Mouse (Mus musculus) thymus, postnatal 14 days (tissue): Measurements from ENCODE around the gene Snap29.
A peak's percentile ranks its signal among the peaks of the same experiment; 100 is the strongest.

Experiments used
- DNase-seq: peaks from one replicate; pipeline ENCODE4 v3.0.0; 2021

Snap29 gene

DNA sequence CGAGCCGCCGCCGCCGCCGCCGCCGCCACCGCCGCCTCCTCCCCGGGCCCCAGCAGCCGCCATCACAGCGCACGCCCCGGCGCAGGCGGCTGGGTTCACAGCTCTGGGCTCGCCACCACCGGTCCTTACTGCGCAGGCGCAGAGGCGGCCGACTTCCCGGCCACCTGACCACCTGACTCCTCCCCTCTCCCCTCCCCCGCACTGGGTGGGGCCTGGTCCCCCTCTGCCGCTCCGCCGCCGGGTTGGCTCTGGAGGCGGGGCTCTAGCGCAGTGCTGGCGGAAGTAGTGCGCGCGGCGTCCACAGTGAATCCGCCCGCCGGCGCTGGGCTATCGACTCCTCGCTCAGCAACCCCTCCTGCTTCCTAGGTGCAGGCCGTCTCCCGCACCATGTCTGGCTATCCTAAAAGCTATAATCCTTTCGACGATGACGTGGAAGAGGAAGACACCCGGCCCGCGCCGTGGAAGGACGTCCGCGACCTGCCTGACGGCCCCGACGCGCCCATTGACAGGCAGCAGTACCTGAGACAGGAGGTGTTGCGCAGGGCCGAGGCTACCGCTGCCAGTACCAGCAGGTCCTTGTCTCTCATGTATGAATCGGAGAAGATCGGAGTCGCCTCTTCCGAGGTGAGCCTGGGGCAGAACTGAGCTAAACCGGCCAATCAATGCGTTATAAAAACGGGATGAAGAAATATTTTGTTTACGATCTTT lies at the start of gene Snap29, which contains the start of gene Pi4ka:
Gene Snap29 (plus strand): TSS at position 251 of the 708 bp plus-strand sequence.
Gene Pi4ka (minus strand): TSS at position 579 of the 708 bp plus-strand sequence.
- peak; percentile 100 for DNase-seq

DNA sequence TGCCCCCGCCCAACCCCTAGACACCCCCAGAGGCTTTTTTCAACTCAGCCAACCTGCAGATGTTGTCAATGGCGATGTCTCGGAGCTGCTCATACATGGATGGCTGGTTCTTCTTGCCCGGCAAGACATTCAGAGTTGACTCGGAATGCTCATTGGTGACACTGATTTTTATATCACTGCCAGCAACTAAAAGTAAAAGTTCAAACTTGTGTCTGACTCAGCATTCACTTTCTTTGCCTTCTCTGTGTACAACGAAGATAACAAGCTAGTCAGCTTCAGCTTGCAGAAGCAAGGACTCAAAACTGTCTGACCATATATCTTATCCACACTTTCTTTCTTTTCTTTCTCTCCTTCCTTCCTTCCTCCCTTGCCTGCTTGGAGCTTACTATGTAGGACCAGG lies 49.8 kb upstream of the Snap29 start:
- no peak for DNase-seq

DNA sequence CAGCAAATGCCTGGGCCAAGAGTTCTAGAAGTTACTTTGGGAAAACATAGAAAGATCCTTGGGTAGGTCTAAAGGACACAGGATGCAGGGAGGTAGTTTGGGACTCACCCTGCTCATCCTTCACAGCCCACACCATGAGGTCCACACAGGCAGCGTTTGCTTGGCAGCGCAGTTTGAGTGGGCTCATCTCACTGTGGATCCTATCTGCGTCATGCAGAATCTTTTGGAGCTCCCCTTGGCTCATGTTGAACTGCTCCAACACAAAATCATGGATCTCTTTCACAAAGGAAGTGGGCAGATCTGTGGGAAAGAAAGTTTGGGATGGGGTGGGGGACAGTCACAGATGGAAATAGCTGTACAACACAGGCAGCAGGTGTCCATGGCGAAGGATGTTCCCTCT lies 47.0 kb upstream of the Snap29 start:
- DNase-seq: no peak

DNA sequence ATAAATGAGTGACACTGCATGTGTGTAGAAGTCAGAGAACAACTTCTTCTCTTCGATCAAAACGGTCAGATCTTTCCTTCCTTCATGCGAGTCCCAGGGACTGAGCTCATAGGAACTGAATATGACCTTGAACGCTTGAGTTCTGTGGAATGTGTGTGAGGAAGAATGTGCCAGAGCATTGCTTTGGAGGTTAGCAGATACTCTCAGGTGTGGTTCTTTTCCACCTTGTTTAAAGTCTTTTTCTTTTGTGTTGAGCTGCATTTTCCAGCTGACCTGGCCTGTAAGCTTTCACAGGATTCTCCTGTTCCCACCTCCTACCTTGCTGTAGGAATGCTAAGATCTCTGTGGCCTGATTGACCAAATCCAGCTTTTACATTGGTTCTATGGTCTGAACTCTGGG lies 23.5 kb upstream of the Snap29 start:
- DNase-seq: no peak

DNA sequence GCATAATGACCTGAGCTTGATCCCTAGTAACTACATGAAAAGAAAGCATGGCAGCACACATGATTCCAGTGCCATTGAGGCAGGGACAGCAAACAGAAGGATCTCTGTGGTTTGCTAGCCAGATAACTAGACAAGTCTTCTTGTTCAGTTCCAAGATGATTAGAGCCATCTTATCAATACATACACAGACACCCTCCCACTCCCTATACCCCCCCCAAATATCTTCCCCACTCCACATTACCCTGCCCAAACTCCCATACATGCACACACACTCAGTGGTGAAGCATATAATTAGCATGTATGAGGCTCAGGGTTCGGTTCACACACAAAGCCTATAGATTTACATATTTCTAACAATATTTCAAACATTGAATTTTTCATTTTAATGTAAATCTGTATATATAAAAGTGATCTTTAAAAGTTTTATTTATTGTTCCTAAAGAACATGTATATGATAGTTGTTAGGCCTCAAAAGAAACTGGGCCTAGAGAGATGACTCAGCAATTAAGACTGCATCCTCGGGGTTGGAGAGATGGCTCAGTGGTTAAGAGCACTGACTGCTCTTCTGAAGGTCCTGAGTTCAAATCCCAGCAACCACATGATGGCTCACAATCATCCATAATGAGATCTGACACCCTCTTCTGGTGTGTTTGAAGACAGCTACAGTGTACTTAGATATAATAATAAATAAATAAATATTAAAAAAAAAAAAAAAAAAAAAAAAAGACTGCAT lies 22.0 kb upstream of the Snap29 start:
- DNase-seq: no peak

DNA sequence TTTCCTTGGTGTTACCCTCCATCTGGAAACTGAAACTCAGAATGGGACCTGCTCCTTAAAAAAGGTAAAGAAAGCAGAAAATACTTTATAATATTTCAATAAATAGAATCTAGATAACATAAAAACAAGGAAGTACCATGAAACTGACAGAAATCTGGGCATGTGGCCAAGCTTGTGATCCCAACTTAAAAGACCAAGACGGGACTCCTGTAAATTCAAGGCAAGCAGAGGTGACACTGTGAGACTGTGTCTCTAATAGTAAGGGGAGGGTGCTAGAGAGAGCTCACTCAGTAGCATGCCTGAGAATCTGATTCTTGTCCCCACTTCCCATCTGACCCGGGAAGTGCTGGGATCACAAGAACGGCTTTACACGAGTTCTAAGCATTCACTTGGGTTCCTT lies 13.0 kb upstream of the Snap29 start:
- no peak for DNase-seq

DNA sequence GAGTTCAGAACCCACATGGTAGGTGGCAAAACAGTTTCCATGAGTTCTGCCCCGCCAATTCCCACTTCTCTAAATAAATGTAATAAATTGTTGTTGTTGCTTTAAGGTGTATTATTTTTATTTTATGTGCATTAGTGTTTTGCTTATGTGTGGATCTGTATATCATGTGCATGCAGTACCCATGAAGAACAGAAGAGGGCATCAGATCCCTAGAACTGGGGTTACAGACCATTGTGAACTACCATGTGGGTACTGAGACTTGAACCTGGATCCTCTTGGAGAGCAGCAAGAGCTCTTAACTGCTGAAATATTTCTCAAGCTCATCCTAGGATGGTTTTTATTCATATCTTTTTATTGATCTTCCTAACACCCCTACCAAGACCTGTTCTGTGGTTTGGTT lies 2.9 kb upstream of the Snap29 start:
- peak; percentile 66 for DNase-seq

DNA sequence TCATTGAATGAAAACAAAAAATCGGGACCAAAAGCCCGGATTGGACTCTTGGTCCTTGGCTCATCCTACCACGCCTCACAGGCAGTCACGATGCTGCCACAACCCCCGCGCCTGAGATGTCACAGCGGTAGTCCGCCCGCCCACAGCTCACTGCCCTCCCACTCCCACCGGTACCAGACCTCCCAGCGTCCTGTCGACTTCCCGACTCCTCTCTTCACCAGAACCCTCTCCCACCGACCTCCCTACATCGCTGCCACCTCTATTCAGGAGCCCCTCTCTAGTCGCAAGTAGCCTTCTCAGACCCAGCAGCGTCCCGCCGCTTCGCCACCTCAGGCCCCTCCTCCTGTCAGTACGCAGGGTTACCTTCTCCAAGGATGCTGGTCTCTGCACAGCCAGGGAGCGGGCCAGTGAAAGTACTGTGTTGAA lies 502 bp upstream of the Snap29 start:
- peak; percentile 72 for DNase-seq

DNA sequence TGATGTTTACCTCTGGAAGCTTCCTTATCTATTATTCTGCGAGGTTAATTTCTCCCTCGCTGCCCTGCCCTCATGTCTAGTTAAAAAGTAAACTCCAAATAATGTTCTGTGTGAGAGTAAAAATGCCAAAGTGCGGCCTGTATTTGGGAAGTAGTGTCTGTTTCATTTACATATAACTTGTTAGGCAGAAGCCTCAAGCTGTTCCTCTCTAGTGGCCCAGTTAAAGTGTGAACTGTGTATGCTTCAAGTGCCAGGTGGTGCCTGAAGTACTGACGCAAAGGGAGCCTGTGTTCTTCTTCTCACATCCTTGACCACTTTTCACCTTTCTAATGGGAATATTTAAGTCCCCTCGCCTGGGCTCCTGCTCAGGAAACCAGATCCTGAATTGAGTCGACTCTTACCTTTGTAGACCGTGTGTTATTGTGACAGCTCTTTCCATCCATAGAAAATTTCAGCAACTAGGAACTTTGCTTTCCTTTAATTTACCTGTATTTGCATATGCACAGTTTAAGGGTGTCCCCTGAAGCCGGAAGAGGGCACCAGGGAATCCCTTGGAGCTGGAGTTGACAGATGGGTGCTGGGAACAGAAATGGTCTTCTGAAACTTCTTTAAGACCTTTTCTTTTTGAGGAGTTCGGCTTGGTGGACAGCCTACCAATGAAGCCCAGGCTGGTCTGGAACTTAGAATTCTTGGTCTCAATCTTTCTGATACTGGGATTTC lies 886 bp downstream of the Snap29 start:
- peak; percentile 16 for DNase-seq

GRCm38 (mm10) chr16:17409046-17409445 lies 3.3 kb downstream of the Snap29 start:
- no peak for DNase-seq

- DNase-seq: no peak
Observed at GRCm38 (mm10) chr16:17410209-17410608, 4.4 kb downstream of the Snap29 start.

DNA sequence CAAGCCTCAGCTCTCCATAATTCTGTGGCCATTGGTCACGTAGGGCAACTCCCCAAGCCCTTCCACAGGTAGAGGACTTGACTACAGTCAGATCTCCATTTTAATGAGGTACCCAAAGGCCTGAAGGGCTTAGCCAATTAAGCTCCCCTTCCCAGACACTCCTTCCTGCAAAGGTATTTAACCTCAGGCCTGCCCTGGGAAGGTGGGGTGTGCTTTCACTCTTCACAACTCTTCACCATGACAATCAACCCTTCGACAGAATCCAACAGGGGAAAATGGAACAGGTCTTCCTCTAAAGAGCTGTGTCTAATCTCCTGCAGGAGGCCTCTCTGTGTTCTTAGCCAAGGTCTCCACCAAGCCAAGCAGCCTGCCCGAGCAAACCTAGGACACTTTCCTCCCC lies 17.2 kb downstream of the Snap29 start:
- no peak for DNase-seq

DNA sequence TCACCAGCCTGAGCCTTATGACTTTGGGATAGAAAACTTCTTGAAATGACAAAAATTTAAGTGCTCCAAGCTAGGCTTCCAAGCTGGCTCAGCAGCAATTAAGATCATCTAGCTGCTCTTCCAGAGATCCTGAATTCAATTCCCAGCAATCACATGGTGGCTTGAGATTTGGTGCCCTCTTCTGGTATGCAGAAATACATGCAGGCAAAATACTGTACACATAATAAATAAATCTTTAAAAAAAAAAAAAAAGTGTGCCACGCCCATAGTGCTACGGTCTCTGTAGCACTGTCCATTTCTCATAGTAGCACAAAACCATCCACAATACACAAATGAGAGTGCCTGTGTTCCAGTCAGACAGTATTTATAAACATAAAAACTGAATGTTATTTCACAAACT lies 26.8 kb downstream of the Snap29 start:
- no peak for DNase-seq

DNA sequence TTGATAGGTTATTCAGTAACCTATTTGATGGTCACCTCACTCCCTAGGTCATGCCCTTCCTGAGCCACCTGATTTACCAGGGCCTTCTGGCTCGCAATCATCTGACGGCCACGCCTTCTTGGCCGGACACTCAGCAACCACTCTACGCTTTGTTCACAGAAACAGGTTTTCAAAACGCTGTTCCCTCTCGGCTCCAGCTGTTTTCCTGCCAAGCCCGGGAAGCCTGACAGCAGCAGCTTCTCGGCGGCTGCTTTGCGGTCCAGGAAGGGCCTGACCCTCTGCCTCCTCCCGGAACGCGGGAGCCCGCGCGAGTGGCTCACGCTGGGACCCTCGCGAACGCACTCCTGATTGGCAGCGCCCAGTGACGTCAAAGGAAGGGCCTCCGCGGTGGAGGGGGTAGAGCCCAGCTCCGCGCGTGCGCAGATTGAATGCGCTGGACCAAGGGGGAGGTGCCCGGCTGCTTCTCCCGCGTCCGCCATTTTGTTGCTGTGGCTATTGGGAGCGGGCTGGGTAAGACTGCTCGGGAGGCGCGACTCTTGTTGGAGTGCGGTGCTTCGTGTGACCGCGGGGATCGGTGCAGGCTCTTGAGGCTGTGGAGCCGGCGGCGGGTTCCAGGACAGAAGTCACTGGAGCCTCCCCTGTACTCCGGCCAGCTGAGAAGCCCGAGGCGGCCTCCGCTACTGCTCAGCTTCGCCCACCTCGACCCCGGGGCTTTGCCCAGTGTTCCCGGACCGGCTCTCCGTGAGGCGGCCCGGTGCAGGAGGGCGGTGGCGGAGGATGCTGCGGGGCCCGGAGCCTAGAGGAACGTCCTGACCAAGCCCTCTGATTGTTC lies 46.0 kb downstream of the Snap29 start, which contains the start of gene Crkl:
Gene Crkl (plus strand): TSS at position 447 of the 832 bp plus-strand sequence.
- DNase-seq: peak; percentile 99

DNA sequence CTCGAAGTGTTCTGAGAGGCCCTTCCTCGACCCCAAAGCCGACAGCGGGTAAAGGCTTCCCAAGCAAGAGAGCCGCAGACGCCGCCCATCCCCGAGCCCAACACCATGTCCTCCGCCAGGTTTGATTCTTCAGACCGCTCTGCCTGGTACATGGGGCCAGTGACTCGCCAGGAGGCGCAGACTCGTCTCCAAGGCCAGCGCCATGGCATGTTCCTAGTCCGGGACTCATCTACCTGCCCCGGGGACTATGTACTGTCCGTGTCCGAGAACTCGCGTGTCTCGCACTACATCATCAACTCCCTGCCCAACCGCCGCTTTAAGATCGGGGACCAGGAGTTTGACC lies 46.6 kb downstream of the Snap29 start:
- DNase-seq: peak; percentile 62

DNA sequence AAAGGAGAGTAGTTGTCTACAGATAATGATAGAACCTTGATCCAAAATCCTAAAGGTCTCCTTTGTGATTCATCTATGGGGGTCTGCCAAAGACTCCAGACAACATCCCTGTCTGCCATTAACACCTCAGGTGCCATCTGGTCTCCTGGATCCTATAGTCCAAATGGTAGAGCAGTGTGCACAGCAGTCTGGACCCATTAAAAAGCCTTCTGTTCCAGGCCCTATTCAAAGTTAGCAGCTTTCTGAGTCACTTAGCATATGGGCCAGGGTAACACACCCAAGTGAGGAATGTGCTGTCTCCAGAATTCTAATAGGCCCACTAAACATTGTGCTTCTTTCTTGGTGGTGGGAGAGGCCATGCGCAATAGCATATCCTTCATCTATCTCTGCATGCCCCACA lies 51.1 kb downstream of the Snap29 start:
- DNase-seq: no peak

GRCm38 (mm10) chr16:17460254-17460653 lies 54.5 kb downstream of the Snap29 start:
- peak; percentile 71 for DNase-seq

GRCm38 (mm10) chr16:17461596-17461995 lies 55.8 kb downstream of the Snap29 start:
- DNase-seq: no peak

DNA sequence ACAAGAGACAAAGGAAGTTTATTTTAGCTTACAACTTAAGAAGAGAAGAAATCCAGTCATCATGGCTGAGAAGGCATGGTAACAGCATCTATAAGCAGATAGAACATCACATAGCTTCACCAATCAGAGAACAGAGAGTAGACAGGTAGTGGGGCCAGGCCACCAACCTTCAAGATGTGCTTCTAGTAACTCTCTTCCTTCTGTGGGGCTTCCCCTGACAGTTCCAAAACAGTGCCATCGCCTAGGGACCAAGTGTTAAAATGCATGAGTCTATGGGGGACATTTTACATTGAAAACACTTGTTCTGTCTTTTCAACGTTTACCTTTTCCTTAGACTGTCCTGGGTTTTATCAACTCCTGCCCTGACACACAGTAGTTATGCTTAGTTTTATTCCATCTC lies 57.4 kb downstream of the Snap29 start:
- DNase-seq: no peak

GRCm38 (mm10) chr16:17466875-17467663 lies 61.3 kb downstream of the Snap29 start:
- DNase-seq: no peak

DNA sequence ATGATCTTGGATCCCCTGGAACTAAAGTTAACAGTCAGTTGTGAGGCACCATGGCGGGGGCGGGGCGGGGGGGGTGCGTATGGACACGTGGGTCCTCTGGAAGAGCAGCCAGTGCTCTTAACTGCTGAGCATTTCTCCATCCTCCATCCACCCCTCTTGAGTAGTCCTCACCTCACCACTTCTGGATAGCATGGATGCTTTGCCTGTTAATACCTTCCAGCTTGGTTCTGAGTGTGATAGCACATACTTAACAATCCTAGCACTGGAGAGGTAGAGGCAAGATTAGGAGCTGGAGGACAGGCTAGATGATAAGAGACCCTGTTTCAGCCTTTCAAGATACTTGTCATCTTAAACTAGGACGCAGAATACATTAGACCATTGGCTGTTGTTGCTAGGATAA lies 66.7 kb downstream of the Snap29 start:
- no peak for DNase-seq

DNA sequence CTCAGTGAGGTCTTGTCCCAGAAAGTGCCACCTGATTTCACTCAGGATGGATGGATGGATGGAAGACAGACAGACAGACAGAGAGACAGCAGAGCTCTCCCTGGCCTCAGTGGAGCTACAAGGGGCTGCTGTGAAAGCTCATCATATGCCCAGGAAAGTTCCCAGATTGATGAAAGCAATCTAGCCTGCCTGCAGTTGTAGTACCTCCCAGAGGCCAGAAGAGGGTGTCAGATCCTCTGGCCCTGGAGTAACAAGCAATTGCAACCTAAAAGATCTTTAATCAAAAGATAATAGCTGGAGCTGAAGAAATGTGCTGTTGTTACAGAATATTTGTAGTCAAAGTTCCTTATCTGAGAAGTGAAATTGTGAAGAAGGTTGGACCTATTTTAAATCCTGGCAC lies 68.3 kb downstream of the Snap29 start:
- peak; percentile 49 for DNase-seq
